Mouse (Mus musculus): Measurements from ENCODE around the gene Ttc29. TPM values are rescaled to one million over a fixed set of nuclear protein-coding genes. Genes with fewer than 3 reads are reported as not detected.

Gene Ttc29
- polyA plus RNA-seq, 1 experiment from 2014 or later, result 0.18 TPM

DNA sequence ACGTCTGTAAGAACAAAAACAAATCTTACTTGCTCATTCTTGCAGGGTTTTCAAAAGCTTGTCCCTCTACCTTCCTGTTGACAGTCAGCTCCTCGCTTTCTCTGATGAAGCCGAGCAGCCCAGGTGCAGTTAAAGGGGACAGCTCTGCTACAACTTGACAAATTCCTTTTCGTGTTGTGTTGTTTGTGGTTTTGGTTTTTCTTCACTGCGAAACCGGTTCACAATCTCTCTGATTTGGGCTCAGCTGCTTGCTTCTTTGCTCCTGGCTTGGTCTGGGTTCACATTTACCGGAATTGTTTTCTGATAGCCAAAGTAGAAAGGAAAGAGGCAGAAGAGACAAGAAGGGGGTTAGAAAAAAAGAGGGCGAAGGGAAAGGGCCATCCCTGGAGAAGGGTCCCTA is 221.2 kb downstream of the Ttc29 start:
- Histone ChIP-seq H3K9me3 (replicated peaks; ENCODE audit: control insufficient read depth, low read length) (no peaks in the 10 kb centered on the region), H3K4me2 (ENCODE audit: low read depth, low read length) (no peak overlapping the region), H3K4me3 (ENCODE audit: low read length) (no peak overlapping the region), H3K27ac (ENCODE audit: low read length) (no peak overlapping the region), H3K36me3 (ENCODE audit: control insufficient read depth, insufficient read depth) (no peaks in the 10 kb centered on the region), H3K4me1 (ENCODE audit: control insufficient read depth, insufficient read depth, low read length) (peaks cover 13% of the 10 kb centered on the region; the same call in 1 of the 2 replicates), H3K27me3 (ENCODE audit: control insufficient read depth, insufficient read depth, low read length) (peaks cover 75% of the 10 kb centered on the region), H3K9ac (ENCODE audit: low read length) (no peak overlapping the region)
- 3% methylated on average over 8 of the region's 8 CpGs for WGBS
- ATAC-seq (replicated peaks; ENCODE audit: extremely low read depth, insufficient read depth, low FRiP score), result no peak

DNA sequence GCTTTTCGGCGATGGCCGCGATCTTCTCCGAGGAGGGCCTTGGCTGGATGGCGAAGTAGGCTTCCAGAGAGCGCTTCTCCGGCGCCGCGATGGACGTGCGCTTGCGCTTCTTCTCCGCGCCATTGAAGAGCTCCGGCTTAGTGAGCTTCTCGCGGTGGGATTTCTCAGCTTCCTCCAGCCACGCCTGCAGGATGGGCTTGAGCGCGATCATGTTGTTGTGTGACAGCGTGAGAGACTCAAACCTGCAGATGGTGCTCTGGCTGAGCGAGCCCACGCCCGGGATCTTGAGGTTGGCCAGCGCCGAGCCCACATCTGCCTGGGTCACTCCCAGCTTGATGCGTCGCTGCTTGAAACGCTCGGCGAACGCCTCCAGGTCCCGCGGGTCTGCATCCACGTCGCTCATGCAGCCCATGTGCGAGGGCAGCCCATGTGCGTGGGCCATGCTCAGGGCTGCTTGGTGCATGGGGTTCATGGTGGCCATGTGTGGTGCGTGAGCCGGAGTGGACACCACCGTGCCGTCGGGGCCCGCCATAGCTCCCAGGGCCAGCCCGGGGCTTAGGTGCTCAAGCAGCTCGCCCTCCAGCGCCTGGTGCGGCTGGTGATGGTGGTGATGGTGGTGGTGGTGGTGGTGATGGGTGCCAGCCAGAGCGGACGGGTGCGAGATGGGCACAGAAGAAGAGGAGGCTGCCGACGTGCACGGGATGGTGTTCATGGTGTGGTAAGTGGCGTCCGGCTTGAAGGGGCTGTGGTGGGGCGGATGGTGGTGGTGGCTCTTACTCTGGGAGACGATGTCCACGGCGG is 221.9 kb downstream of the Ttc29 start:
- Histone ChIP-seq H3K9ac (ENCODE audit: low read length) (no peak overlapping the region), H3K4me3 (ENCODE audit: low read length) (peak overlapping the region; percentile 53), H3K36me3 (ENCODE audit: control insufficient read depth, insufficient read depth) (no peaks in the 10 kb centered on the region), H3K4me2 (ENCODE audit: low read depth, low read length) (no peak overlapping the region), H3K9me3 (replicated peaks; ENCODE audit: control insufficient read depth, low read length) (no peaks in the 10 kb centered on the region), H3K27ac (ENCODE audit: low read length) (no peak overlapping the region), H3K4me1 (ENCODE audit: control insufficient read depth, insufficient read depth, low read length) (peaks cover 13% of the 10 kb centered on the region; the same call in 1 of the 2 replicates), H3K27me3 (ENCODE audit: control insufficient read depth, insufficient read depth, low read length) (peaks cover 73% of the 10 kb centered on the region)
- no peak for ATAC-seq (replicated peaks; ENCODE audit: extremely low read depth, insufficient read depth, low FRiP score)
- WGBS, result 2% methylated on average over 62 of the region's 62 CpGs

DNA sequence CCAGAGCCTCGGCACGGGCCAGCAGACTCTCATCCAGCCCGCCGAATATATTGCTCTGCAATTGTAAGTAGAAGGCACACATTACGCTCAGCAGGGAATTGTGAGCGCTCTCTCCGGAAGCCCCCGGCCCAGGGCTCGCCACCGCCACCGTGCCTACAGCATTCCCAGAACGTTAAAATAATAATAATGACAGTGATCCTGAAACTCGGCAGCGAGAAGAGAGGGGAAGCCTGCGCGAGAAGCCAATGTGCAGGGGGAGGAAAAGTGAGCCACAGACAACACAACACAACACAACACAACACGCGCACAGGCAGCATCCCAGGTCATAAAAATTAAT is 222.5 kb downstream of the Ttc29 start:
- peak overlapping the region; percentile 53 for H3K4me3 ChIP-seq (ENCODE audit: low read length)
- ATAC-seq (replicated peaks; ENCODE audit: extremely low read depth, insufficient read depth, low FRiP score), result no peak
- WGBS, result 4% methylated on average over 18 of the region's 18 CpGs

GRCm38 (mm10) chr8:78436071-78436651 is 223.1 kb downstream of the Ttc29 start, which contains the start of gene Pou4f2:
Gene Pou4f2, minus strand, starts transcription at chr8:78436645.
- Histone ChIP-seq H3K36me3 (ENCODE audit: control insufficient read depth, insufficient read depth) (no peaks in the 10 kb centered on the region), H3K4me3 (ENCODE audit: low read length) (peak within 1 kb of the TSS; percentile 53), H3K27ac (ENCODE audit: low read length) (no peak within 1 kb of the TSS), H3K9me3 (replicated peaks; ENCODE audit: control insufficient read depth, low read length) (no peaks in the 10 kb centered on the region), H3K27me3 (ENCODE audit: control insufficient read depth, insufficient read depth, low read length) (peaks cover 79% of the 10 kb centered on the region), H3K4me1 (ENCODE audit: control insufficient read depth, insufficient read depth, low read length) (peaks cover 13% of the 10 kb centered on the region; the same call in 1 of the 2 replicates), H3K4me2 (ENCODE audit: low read depth, low read length) (peak within 1 kb of the TSS; percentile 71), H3K9ac (ENCODE audit: low read length) (no peak within 1 kb of the TSS)
- under 1% methylated on average over 54 of the region's 54 CpGs for WGBS
- ATAC-seq (replicated peaks; ENCODE audit: extremely low read depth, insufficient read depth, low FRiP score), result 0 out of 2 replicates have a peak, but pooled peaks have one; percentile 41

More for the DNA sequence above, 222.5 kb downstream of the Ttc29 start:
- no peaks in the 10 kb centered on the region for H3K36me3 ChIP-seq (ENCODE audit: control insufficient read depth, insufficient read depth)
- H3K9ac ChIP-seq (ENCODE audit: low read length), result no peak overlapping the region
- peak overlapping the region; percentile 71; the same call in 1 of the 2 replicates for H3K4me2 ChIP-seq (ENCODE audit: low read depth, low read length)
- peaks cover 13% of the 10 kb centered on the region; the same call in 1 of the 2 replicates for H3K4me1 ChIP-seq (ENCODE audit: control insufficient read depth, insufficient read depth, low read length)
- H3K27ac ChIP-seq (ENCODE audit: low read length), result no peak overlapping the region
- H3K27me3 ChIP-seq (ENCODE audit: control insufficient read depth, insufficient read depth, low read length), result peaks cover 79% of the 10 kb centered on the region
- no peaks in the 10 kb centered on the region for H3K9me3 ChIP-seq (replicated peaks; ENCODE audit: control insufficient read depth, low read length)

GRCm38 (mm10) chr8:78436661-78437060 is 223.6 kb downstream of the Ttc29 start:
- H3K9me3 ChIP-seq (replicated peaks; ENCODE audit: control insufficient read depth, low read length), result no peaks in the 10 kb centered on the region
- peak overlapping the region; percentile 71 for H3K4me2 ChIP-seq (ENCODE audit: low read depth, low read length)
- no peaks in the 10 kb centered on the region for H3K36me3 ChIP-seq (ENCODE audit: control insufficient read depth, insufficient read depth)
- ATAC-seq (replicated peaks; ENCODE audit: extremely low read depth, insufficient read depth, low FRiP score), result no peak
- H3K4me3 ChIP-seq (ENCODE audit: low read length), result peak overlapping the region; percentile 53
- H3K27ac ChIP-seq (ENCODE audit: low read length), result no peak overlapping the region
- H3K4me1 ChIP-seq (ENCODE audit: control insufficient read depth, insufficient read depth, low read length), result peaks cover 13% of the 10 kb centered on the region; the same call in 1 of the 2 replicates
- peaks cover 77% of the 10 kb centered on the region for H3K27me3 ChIP-seq (ENCODE audit: control insufficient read depth, insufficient read depth, low read length)
- H3K9ac ChIP-seq (ENCODE audit: low read length), result no peak overlapping the region
- 2% methylated on average over 18 of the region's 25 CpGs for WGBS

- H3K9ac ChIP-seq (ENCODE audit: low read length), result no peak overlapping the region
- H3K27me3 ChIP-seq (ENCODE audit: control insufficient read depth, insufficient read depth, low read length), result peaks cover 77% of the 10 kb centered on the region
- H3K4me2 ChIP-seq (ENCODE audit: low read depth, low read length), result peak overlapping the region; percentile 71; the same call in 1 of the 2 replicates
- no peak overlapping the region for H3K27ac ChIP-seq (ENCODE audit: low read length)
- H3K4me1 ChIP-seq (ENCODE audit: control insufficient read depth, insufficient read depth, low read length), result peaks cover 13% of the 10 kb centered on the region; the same call in 1 of the 2 replicates
- no peaks in the 10 kb centered on the region for H3K9me3 ChIP-seq (replicated peaks; ENCODE audit: control insufficient read depth, low read length)
- peak overlapping the region; percentile 53 for H3K4me3 ChIP-seq (ENCODE audit: low read length)
- WGBS, result 3% methylated on average over 32 of the region's 32 CpGs
- H3K36me3 ChIP-seq (ENCODE audit: control insufficient read depth, insufficient read depth), result no peaks in the 10 kb centered on the region
- ATAC-seq (replicated peaks; ENCODE audit: extremely low read depth, insufficient read depth, low FRiP score), result no peak
These were observed 224.3 kb downstream of the Ttc29 start for GRCm38 (mm10) chr8:78437140-78438045.

GRCm38 (mm10) chr8:78438121-78438520 is 225.0 kb downstream of the Ttc29 start:
- H3K9ac ChIP-seq (ENCODE audit: low read length), result no peak overlapping the region
- WGBS, result 2% methylated on average over 18 of the region's 18 CpGs
- no peak for ATAC-seq (replicated peaks; ENCODE audit: extremely low read depth, insufficient read depth, low FRiP score)
- peak overlapping the region; percentile 36; the same call in 1 of the 2 replicates for H3K4me2 ChIP-seq (ENCODE audit: low read depth, low read length)
- peaks cover 13% of the 10 kb centered on the region; the same call in 1 of the 2 replicates for H3K4me1 ChIP-seq (ENCODE audit: control insufficient read depth, insufficient read depth, low read length)
- no peak overlapping the region for H3K27ac ChIP-seq (ENCODE audit: low read length)
- H3K36me3 ChIP-seq (ENCODE audit: control insufficient read depth, insufficient read depth), result no peaks in the 10 kb centered on the region
- H3K9me3 ChIP-seq (replicated peaks; ENCODE audit: control insufficient read depth, low read length), result no peaks in the 10 kb centered on the region
- H3K4me3 ChIP-seq (ENCODE audit: low read length), result peak overlapping the region; percentile 33
- H3K27me3 ChIP-seq (ENCODE audit: control insufficient read depth, insufficient read depth, low read length), result peaks cover 76% of the 10 kb centered on the region

DNA sequence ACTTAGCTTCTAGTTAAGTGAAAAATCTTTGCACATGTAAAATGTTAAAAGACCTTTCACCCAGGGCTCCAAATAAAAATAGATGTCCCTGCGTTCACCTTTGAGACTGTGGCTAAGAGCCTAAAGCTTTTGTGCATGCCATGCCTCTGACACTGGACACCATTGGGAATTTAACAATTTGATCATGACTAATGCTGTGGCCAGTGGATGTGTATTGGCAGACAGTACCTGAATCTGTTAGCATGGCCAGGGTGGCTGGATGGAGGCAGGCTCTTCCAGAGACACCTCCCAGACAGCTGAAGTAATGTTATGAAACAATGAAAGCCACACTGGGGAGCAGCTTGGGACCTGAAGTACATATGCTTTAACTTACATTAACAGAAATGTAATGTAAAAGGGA is 229.7 kb downstream of the Ttc29 start:
- no peak overlapping the region for H3K9ac ChIP-seq (ENCODE audit: low read length)
- H3K27me3 ChIP-seq (ENCODE audit: control insufficient read depth, insufficient read depth, low read length), result peaks cover 36% of the 10 kb centered on the region
- no peaks in the 10 kb centered on the region for H3K9me3 ChIP-seq (replicated peaks; ENCODE audit: control insufficient read depth, low read length)
- H3K36me3 ChIP-seq (ENCODE audit: control insufficient read depth, insufficient read depth), result no peaks in the 10 kb centered on the region
- H3K4me1 ChIP-seq (ENCODE audit: control insufficient read depth, insufficient read depth, low read length), result peaks cover 2% of the 10 kb centered on the region; the same call in 1 of the 2 replicates
- no peak overlapping the region for H3K4me2 ChIP-seq (ENCODE audit: low read depth, low read length)
- no peak overlapping the region for H3K4me3 ChIP-seq (ENCODE audit: low read length)
- 71% methylated on average over 1 of the region's 1 CpGs for WGBS
- no peak for ATAC-seq (replicated peaks; ENCODE audit: extremely low read depth, insufficient read depth, low FRiP score)
- no peak overlapping the region for H3K27ac ChIP-seq (ENCODE audit: low read length)
